Mouse (Mus musculus) C2C12 (cell line): ENCODE data around the gene Psmb3. TPM values are rescaled to one million over a fixed set of nuclear protein-coding genes. Genes with fewer than 3 reads are reported as not detected.

Source experiments
- H3K27me3 ChIP-seq: one replicate; pipeline ENCODE4 v1.6.1; 2011; ENCODE audit not compliant: control insufficient read depth, insufficient read depth, insufficient read length
- H3K36me3 ChIP-seq: one replicate; pipeline ENCODE4 v1.6.1; 2011; ENCODE audit not compliant: control insufficient read depth, insufficient read depth
- H3K4me3 ChIP-seq: one replicate; pipeline ENCODE4 v1.5.1; 2011; ENCODE audit warnings: mild to moderate bottlenecking, control low read depth; ENCODE audit not compliant: poor library complexity, insufficient read depth, severe bottlenecking
- H3K79me2 ChIP-seq: one replicate; pipeline ENCODE4 v1.6.1; 2011; ENCODE audit not compliant: control insufficient read depth, insufficient read depth
- H3K79me3 ChIP-seq: one replicate; pipeline ENCODE4 v1.6.1; 2011; ENCODE audit warnings: low read depth, control low read depth
- H3ac ChIP-seq: one replicate; pipeline ENCODE3; 2011; ENCODE audit warnings: low read depth; ENCODE audit not compliant: control insufficient read depth, insufficient read length
- CEBPB ChIP-seq: IDR thresholded peaks from one replicate; pipeline ENCODE4 v1.6.1; 2011; ENCODE audit warnings: low read depth, mild to moderate bottlenecking, control low read depth, moderate library complexity
- CTCF ChIP-seq: IDR thresholded peaks from one replicate; pipeline ENCODE4 v1.5.1; 2011; ENCODE audit not compliant: control insufficient read depth, insufficient read depth, insufficient read length
- FOSL1 ChIP-seq: IDR thresholded peaks from one replicate; pipeline ENCODE4 v1.8.0; 2011; ENCODE audit warnings: mild to moderate bottlenecking, low read length; ENCODE audit not compliant: poor library complexity, insufficient read depth, severe bottlenecking
- MAX ChIP-seq: IDR thresholded peaks from one replicate; pipeline ENCODE4 v1.6.1; 2011; ENCODE audit warnings: mild to moderate bottlenecking, control low read depth
- MYOD1 ChIP-seq: IDR thresholded peaks from one replicate; pipeline ENCODE4 v1.6.1; 2011; ENCODE audit warnings: low read depth; ENCODE audit not compliant: control insufficient read depth, insufficient read length
- MYOG ChIP-seq: IDR thresholded peaks from one replicate; pipeline ENCODE4 v1.6.1; 2011; ENCODE audit not compliant: control insufficient read depth, insufficient read length; ENCODE audit errors: extremely low read depth
- USF1 ChIP-seq: IDR thresholded peaks from one replicate; pipeline ENCODE4 v1.6.1; 2011; ENCODE audit warnings: low read depth, mild to moderate bottlenecking, control low read depth, moderate library complexity
- microRNA-seq: library from miRNA; unstranded; fragments of <30 nt; microRNA quantifications from one replicate; pipeline ENCODE4, GENCODE M21; 2019; ENCODE audit warnings: borderline microRNAs expressed
- polyA plus RNA-seq: library from polyadenylated mRNA; unstranded; fragments of >200 nt; fragmentation: generic; extraction: Trizol; gene quantifications from one replicate; pipeline ENCODE4 v1.2.1, GENCODE M21; 2012; ENCODE audit warnings: missing spikeins

Gene Psmb3
- polyA plus RNA-seq, 1 experiment, result 690 TPM

DNA sequence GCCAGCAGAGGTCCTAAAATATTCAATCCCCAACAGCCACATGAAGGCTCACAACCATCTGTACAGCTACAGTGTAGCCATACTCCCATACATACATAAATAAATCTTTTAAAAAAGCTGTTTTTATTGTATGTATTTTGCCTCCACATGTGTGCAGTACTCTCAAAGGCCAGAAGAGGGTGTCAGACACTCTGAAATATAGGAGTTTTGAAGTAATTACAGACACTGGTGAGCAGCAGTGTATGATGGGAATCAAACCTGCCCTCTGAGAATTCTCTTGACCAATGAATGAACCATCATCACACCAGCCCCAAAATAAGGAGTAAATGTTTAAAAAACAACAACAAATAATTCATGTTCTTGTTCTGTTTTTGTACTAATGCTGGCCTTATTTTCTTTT lies 58.4 kb downstream of the Psmb3 start:
- TF ChIP-seq CEBPB (no peak), CTCF (no peak), FOSL1 (no peak), MYOD1 (no peak), USF1 (no peak), MYOG (no peak), MAX (no peak)
- Histone ChIP-seq H3K79me2 (peaks cover 50% of the 10 kb centered on the region), H3K27me3 (no peaks in the 10 kb centered on the region), H3K79me3 (peaks cover 25% of the 10 kb centered on the region), H3K36me3 (peaks cover 63% of the 10 kb centered on the region), H3K4me3 (no peak overlapping the region), H3ac (no peak overlapping the region)

Small RNA genes within 50 kb of the gene (microRNA-seq; reads per million reads assigned to microRNA genes)
- gene Gm24158 (0.36 reads per million), gene Mir6927 (0.32 reads per million), gene Mir8102 (0.16 reads per million)

Other genes starting within 250 kb of the Psmb3 start
- gene 4933428G20Rik, start 203.1 kb upstream of the Psmb3 start, polyA plus RNA-seq, result 0.34 TPM
- gene Srcin1, start 127.2 kb upstream of the Psmb3 start, polyA plus RNA-seq, result 0.01 TPM
- gene Epop, start 73.7 kb upstream of the Psmb3 start, polyA plus RNA-seq, result 15.9 TPM
- 12.5 TPM for gene Mllt6, start 40.0 kb upstream of the Psmb3 start, polyA plus RNA-seq
- gene Cisd3, start 17.6 kb upstream of the Psmb3 start, polyA plus RNA-seq, result 110 TPM
- 29.2 TPM for gene Pcgf2, start 2.9 kb upstream of the Psmb3 start, polyA plus RNA-seq
- 28.3 TPM for gene Pip4k2b, start 41.3 kb downstream of the Psmb3 start, polyA plus RNA-seq
- gene Cwc25, start 63.2 kb downstream of the Psmb3 start, polyA plus RNA-seq, result 8.7 TPM
- gene 1700001P01Rik, start 72.5 kb downstream of the Psmb3 start, polyA plus RNA-seq, result 0.14 TPM
- 1,391 TPM for gene Rpl23, start 79.0 kb downstream of the Psmb3 start, polyA plus RNA-seq
- gene Lasp1, start 95.6 kb downstream of the Psmb3 start, polyA plus RNA-seq, result 219 TPM
- gene B230217C12Rik, start 137.4 kb downstream of the Psmb3 start, polyA plus RNA-seq, result 4.9 TPM
- 0.11 TPM for gene Fbxo47, start 180.8 kb downstream of the Psmb3 start, polyA plus RNA-seq